Mouse (Mus musculus) bone marrow macrophage, adult 2 months (primary cell): Measurements from ENCODE around the gene Fxyd6.

Experiments used
- CTCF ChIP-seq: IDR thresholded peaks from 2 replicates; pipeline ENCODE4 v1.5.1; 2012; ENCODE audit warnings: low read depth, mild to moderate bottlenecking, low read length, moderate library complexity
- POLR2A ChIP-seq: IDR thresholded peaks from 2 replicates; pipeline ENCODE4 v1.6.1; 2012; ENCODE audit warnings: mild to moderate bottlenecking, low read depth, low read length, borderline replicate concordance

DNA sequence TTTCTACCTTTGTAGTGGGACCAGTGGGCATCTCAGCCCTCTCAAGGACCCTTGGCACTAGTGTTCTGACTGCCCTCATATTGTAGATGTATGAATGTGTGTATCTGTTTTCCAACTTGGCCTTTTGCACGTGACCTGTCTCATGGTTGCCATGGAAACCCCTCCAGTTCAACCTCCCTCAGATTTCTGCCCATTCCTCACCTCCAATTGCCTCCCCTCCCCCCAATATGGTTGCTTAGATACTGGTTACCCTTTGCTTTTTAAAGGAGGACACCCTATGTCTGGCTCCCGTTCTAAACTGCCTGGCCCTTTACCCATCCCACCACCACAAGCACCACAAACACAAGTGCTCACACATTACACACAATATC, 1.3 kb downstream of the Fxyd6 start:
- no peak for TF ChIP-seq POLR2A
- TF ChIP-seq CTCF: no peak
